Mouse (Mus musculus) fibroblast of lung, adult 2 months (primary cell): Measurements from ENCODE around the gene Carmil1.

Experiments
- DNase-seq: peaks from one replicate; pipeline ENCODE4 v3.0.0-alpha.2; 2011; ENCODE audit warnings: low read depth

Carmil1 gene

DNA sequence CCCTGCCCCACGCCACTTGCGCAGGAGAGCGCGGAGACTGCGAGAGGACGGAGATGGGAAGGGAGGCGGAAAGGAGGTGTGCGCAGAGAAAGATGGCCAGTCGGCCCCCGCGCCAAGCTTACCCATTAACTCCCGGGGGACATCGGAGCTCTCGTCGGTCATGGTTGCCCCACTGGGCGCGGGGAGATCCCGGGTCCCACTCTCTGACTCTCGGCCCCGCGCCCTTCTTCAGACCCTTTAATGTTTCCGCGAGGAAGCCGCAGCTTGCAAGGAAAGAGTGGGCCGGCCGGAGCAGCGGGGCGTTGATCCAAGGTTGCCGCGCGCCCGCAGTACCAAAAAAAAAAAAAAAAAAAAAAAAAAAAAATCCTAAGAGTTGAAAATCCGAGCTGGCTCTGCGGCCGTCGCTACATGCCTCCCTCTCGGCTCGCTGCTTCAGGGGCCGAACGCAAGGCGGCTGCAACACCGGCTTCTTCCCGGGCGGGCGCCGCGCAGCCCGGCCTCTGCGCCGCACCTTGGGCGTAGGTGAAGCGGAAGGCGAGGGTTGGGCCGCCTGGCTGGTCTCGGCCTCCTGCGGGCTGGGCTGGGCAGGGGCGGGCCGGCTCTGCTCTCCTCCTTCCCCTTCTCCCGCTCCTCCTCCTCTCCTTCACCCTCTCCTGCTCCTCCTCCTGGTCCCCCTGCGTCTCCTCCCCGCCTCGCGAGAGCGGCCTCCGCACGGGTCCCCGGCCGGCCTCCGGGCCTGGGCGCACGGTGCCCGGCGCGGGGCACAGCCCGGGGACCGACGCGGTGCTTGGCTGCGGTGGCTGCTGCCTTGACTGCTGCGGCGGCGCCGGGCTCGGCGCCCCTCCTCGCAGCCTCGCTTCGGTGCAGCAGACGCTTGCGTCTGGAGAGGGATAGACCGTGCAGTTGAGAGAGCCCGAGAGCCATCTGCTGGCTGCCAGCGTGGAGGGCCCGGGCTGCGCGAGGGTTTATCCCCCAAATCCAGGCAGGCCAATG lies at the start of gene Carmil1:
TSS of gene Carmil1 (minus strand) at position 357 of the 993 bp plus-strand sequence.
- peak; percentile 57 for DNase-seq

DNA sequence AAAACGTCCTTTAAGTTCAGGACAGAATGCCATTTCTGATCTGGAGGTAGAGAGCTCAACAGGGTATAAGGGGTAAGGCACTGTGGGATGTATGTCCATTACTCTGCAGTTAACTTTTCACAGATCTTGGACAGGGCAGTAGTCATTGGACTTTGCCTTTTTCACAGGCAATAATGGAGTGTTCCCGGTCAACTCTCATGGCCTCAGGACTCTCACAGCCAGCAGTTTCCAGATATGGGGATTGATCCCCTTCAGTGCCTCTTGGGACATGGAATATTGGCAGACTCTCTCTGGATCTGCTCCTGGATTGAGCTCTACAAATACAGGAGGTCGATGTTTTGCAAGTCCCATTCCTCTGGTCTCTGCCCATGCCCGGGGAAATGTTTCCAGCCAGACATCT lies 49.5 kb upstream of the Carmil1 start:
- no peak for DNase-seq

- no peak for DNase-seq
Observed at GRCm38 (mm10) chr13:24328036-24328817, 47.6 kb upstream of the Carmil1 start.

DNA sequence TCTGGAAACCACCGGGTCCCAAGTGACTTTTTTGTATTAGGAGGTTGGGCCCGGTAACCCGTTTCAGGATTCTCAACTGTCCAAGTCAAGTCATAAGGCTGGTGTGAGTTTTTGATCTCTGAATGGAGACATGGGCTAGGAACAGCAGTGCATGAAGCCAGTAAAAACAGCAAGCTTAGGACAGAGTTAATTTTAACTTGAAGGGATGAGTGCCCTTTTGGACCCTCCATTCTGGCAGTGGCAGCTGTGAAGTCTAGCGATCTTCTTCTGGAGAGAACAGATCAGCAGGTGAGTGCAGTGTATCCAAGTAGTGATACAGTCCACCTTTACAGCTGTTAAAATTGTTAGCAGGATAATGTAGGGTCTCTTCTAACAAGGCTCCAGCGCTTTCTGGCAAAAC lies 46.6 kb upstream of the Carmil1 start, which contains the start of gene Cmah:
TSS of gene Cmah (plus strand) at position 204 of the 400 bp plus-strand sequence.
- DNase-seq = no peak

DNA sequence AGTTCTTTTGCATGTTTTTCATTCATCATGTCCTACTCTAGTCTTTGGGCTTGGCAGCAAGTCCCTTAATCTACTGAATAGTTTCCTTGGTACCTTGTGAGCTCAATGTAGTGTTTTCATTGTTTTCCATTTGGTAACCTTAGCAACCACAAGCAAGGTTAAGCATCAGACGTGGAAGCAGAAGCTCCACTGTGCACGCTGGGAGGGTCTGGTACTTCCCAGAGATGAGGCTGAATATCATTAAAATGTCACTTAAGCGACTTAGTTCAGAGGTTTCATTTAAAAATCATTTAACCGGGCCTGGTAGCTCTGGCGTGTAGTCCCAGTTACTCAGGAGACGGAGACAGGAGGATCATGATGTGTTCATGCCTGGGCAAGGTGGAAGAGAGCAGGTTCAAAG lies 40.7 kb upstream of the Carmil1 start:
- no peak for DNase-seq

DNA sequence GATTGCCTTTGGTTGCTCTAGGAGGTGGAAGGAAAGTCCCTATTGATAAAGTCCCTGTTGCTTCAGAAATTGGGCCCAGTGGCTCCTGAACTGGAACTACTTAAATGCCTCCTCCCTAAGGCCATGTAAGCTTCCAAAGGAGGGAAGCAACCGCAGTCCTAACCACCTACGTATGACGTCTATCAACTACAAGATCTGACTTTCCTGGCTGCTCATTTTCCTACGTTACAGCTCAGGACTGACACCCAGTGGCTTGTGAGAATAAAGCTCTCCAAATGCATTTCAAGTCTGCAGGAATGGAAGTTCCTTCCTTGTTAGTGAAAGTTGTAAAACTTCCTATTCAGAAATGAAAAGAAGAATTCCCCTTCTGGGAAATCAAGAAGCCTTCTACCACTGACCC lies 38.0 kb upstream of the Carmil1 start:
- peak; percentile 52 for DNase-seq

- no peak for DNase-seq
Observed at GRCm38 (mm10) chr13:24316563-24316962, 36.0 kb upstream of the Carmil1 start.

DNA sequence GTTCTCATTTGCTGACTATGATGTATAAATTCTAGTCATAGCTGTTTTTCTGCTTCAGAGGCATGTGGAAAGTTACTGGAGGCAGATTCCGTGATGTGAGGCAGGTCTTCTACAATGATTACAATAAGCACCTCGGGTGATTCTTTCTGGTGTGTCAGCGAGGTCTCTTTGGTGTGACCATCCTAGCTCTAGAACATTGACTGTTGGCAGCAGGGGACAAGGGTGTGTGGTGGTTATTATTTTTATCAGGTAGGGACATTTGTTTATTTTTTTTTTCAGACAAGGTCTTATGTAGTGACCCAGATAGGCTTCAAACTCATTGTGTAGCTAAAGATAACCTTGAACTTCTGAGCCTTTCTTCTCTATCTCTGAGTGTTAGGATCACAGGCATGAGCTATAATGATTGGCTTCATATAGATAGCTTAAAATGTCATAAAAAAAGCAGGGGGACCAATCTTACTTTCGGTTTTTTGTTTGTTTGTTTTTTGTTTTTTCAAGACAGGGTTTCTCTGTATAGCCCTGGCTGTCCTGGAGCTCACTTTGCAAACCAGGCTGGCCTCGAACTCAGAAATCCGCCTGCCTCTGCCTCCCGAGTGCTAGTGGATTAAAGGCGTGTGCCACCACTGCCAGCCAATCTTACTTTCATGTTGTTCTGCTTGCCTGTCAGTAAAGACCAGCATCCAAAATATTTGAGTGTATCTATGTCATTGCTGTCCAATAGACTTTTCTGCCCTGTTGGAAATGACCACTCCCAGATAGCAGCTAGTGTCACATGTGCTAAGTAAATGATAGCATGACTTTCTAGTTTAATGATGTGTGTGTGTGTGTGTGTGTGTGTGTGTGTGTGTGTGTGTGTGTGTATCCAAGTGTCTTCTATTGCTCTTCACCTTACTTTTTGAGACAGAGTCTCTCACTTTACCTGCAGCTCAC lies 30.7 kb upstream of the Carmil1 start:
- DNase-seq = no peak

GRCm38 (mm10) chr13:24306248-24306647 lies 25.7 kb upstream of the Carmil1 start:
- no peak for DNase-seq

DNA sequence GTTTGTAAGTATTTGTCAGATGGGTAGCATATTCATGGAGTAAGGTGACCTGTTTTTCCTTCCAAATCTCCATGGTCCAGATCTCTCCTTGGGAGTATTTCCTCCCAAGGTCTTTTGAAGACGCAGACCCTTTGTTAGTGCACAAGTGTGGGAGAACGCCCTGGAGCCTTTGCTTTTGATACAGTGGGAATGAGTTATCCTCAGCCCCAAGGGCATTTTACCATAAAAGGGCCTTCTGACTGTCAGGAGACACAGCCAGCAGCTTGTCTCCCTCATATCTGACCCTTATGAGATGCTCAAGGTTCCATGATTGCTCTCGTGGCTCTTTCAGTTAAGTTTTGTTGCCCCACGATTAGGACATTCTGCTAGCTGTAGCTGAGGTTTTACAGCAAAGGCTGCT lies 24.9 kb upstream of the Carmil1 start:
- no peak for DNase-seq

DNA sequence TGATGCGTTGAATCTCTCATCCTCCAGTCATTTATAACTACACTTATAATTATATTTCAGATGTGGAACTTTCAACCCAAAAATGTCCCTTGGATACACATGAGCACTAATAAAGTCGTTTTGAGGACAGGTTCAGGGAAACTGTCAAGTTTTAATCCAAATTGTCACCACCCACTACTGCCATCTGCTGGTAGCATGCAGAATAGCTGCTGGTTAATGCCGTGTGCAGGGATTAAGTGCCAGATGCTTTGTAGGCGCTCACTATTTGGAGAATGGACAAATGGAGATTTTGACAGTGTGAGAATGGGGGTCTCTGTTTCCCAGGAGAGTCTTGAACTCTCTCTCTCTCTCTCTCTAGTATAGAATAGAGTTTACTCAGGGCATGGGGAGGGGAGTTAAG lies 16.7 kb upstream of the Carmil1 start:
- no peak for DNase-seq

GRCm38 (mm10) chr13:24287381-24287780 lies 6.8 kb upstream of the Carmil1 start:
- DNase-seq = no peak

- no peak for DNase-seq
Observed at GRCm38 (mm10) chr13:24279762-24280438, 695 bp downstream of the Carmil1 start.

DNA sequence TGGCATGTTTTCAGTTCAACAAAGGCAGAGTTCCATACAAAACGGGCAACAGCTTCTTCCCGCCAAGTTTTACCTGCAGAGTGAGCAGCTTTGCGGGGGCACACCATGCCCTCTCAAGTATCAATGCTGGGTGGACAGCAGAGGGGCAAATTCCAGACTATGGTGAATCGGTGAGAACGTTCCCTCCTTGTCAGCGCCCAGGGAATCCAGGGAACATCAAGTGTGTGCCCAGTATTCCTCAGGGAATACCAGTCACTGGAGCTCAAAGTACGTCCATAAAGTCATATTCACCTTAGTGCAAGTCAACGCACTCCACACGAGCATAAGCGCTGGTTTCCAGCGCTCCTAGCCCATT lies 1.2 kb downstream of the Carmil1 start:
- no peak for DNase-seq

DNA sequence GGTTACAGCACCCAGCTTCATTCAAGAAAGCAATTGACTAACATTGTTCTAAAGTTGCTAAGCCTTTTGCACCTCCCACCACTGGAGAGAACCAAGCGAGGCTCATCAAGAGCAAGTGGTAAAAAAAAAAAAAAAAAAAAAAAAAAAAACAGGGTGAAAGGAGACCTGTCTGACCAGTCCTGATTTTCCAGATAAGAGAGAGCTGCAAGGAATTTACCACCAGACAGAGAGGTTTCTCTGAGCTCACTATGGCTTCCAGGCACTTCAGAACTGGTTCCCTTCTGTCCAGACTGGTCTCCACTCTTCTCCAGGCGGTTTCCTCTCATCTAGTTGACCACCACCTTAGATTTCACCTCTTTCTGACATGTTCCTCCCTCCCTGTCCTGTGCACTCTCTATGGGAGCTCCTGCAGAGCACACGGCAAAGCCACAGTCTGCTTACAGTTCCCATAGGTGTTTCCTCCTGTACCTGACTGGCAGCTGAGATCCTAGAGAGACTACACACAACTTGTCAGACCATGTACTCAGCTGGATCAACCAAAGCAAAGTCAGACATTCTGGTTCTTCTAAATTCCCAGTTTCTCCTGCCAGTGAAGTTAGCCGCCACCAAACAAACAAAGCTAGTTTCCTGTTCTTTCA lies 7.7 kb downstream of the Carmil1 start:
- no peak for DNase-seq

DNA sequence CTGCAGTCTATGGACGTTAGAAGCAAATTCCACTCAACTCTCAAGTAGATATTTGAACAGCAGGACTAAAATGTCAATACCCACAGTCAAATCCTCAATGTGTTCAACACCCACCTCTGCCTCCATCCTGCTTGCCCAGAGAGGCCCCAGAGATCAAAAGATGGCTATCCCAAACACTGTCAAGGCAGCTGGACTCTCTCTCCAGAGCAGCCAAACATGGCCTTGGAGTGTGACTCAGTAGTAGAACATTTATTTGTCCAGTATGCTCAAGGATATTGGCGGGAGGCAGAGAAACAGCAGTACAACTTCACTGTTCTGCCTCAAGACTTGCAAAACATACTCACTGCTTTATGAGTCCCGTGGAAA lies 11.5 kb downstream of the Carmil1 start:
- DNase-seq = no peak

DNA sequence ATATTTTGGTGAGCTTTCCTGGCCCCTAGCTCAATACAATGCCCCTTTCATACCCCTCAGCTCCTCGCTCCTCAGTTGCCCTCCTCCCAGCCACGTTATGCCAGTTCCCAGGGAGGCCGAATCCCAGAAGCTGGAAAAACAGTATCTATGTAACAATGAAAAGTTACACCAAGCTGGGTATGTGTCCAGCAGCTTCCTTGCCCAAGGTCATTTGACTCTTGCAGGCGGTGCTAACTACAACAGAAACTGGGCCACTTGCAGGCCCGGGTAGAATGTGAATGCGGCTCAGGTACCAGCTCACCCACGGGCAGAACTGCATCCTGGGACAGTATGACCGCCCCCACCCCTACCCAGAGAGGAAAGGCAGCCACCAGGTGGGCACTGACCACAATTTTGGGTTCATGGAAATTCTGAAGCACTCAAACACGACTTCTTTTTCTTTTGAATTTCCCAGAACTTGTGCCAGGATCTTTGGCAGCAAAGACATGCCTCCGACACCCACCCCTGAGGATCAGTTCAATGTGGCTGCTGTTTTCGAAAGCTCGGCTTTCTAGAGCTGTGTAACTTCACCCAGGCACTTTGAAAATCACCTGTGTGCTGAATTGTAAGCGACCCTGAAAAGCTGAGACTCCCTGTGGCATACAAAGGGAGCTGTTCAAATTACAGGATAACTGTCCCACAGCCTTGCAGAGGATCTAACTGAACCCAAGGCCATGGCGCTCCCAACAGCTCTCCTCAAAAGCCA lies 12.1 kb downstream of the Carmil1 start:
- DNase-seq = no peak

DNA sequence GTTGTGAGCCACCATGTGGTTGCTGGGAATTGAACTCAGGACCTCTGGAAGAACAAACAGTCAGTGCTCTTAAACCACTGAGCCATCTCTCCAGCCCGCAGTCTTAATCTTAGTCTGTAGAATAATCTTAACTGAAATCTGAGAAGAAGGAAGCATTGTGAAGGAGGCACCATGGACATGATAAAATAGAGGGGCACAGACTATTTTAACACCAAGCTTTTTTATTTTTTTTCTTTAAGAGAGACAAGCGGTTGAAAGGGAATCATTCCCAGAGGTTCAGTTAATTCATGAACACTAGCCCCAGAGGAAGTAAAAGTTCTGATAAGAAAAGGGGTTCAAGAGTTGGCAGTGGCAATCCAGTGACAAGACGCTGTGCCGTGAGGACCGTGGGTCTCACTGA lies 15.8 kb downstream of the Carmil1 start:
- DNase-seq = no peak

- no peak for DNase-seq
Observed at GRCm38 (mm10) chr13:24263560-24263959, 17.0 kb downstream of the Carmil1 start.
